Mouse (Mus musculus) small intestine, adult 2 months (tissue): ENCODE results near the gene Vmn1r7. TPM values are rescaled to one million over a fixed set of nuclear protein-coding genes. Genes with fewer than 3 reads are reported as not detected.
"Not testable (repeated sequence)": the region's sequence is repeated elsewhere in the genome, so short reads cannot be mapped to it uniquely, and the experiment has no call there.

ENCODE experiments used
- H3K27ac ChIP-seq: fragments of 200-500 bp; 2 replicates; pipeline ENCODE4 v1.5.1; 2012; ENCODE audit warnings: low read depth, low read length, control low read depth, inconsistent platforms; ENCODE audit not compliant: insufficient read depth
- H3K27me3 ChIP-seq: fragments of 200-500 bp; 2 replicates; pipeline ENCODE4 v1.6.1; 2012; ENCODE audit warnings: mild to moderate bottlenecking, moderate library complexity, low read length, inconsistent platforms; ENCODE audit not compliant: control insufficient read depth, insufficient read depth
- H3K36me3 ChIP-seq: fragments of 200-500 bp; 2 replicates; pipeline ENCODE4 v1.6.1; 2012; ENCODE audit warnings: mild to moderate bottlenecking, low read length, control low read depth, inconsistent platforms; ENCODE audit not compliant: control insufficient read depth, insufficient read depth
- H3K4me1 ChIP-seq: fragments of 200-500 bp; 2 replicates; pipeline ENCODE4 v1.6.1; 2012; ENCODE audit warnings: low read length, inconsistent platforms, mixed read lengths; ENCODE audit not compliant: control insufficient read depth, insufficient read depth, insufficient read length
- H3K4me3 ChIP-seq: fragments of 200-500 bp; 2 replicates; pipeline ENCODE4 v1.5.1; 2012; ENCODE audit warnings: low read depth, mild to moderate bottlenecking, control low read depth, inconsistent platforms, low read length, moderate library complexity
- CTCF ChIP-seq: fragments of 200-500 bp; IDR thresholded peaks from 2 replicates; pipeline ENCODE4 v1.5.1; 2012; ENCODE audit warnings: low read depth, mild to moderate bottlenecking, control low read depth, inconsistent platforms, low read length, moderate library complexity, mixed read lengths; ENCODE audit not compliant: insufficient replicate concordance, insufficient read length; ENCODE audit errors: extremely low read depth
- POLR2A ChIP-seq: fragments of 200-500 bp; IDR thresholded peaks from 2 replicates; pipeline ENCODE4 v1.6.1; 2012; ENCODE audit warnings: low read depth, mild to moderate bottlenecking, control low read depth, inconsistent platforms, low read length, moderate library complexity
- WGBS: fragments of 180-500 bp; shearing (Covaris S2); methylation state at CpG from one replicate; pipeline ENCODE4 v1.1.7; 2018; 5-methylcytosine and 5-hydroxymethylcytosine counted together
- polyA plus RNA-seq: library from polyadenylated mRNA; depleted of rRNA; stranded (reverse); fragments of >200 nt; gene quantifications from 2 replicates; pipeline ENCODE4 v1.2.3, GENCODE M21; 2012; rRNA removed

The Vmn1r7 gene
- polyA plus RNA-seq = not detected in 2 replicates

- not testable (repeated sequence) for H3K27me3 ChIP-seq, H3K4me1 ChIP-seq, H3K27ac ChIP-seq, H3K36me3 ChIP-seq, H3K4me3 ChIP-seq
- 87% methylated on average over 2 of the region's 2 CpGs for WGBS
These were observed at the start of gene Vmn1r7 for GRCm38 (mm10) chr6:57025224-57025623. Gene Vmn1r7 (minus strand): TSS chr6:57025324.

GRCm38 (mm10) chr6:57066487-57066886 lies 41.4 kb upstream of the Vmn1r7 start, which contains the start of gene Vmn1r9:
Gene Vmn1r9 (plus strand): TSS chr6:57066787.
- no peak within 1 kb of the TSS for H3K4me3 ChIP-seq
- 84% methylated on average over 2 of the region's 2 CpGs for WGBS
- no peak for TF ChIP-seq CTCF
- no peak for TF ChIP-seq POLR2A
- H3K27ac ChIP-seq = no peak within 1 kb of the TSS
- H3K27me3 ChIP-seq = no peaks in the 10 kb centered on the region
- H3K36me3 ChIP-seq = no peaks in the 10 kb centered on the region
- H3K4me1 ChIP-seq = no peaks in the 10 kb centered on the region

- Histone ChIP-seq H3K4me1 (no peaks in the 10 kb centered on the region), H3K27me3 (no peaks in the 10 kb centered on the region), H3K36me3 (no peaks in the 10 kb centered on the region), H3K27ac (no peak overlapping the region), H3K4me3 (no peak overlapping the region)
- TF ChIP-seq POLR2A (no peak), CTCF (no peak)
These were observed 38.6 kb upstream of the Vmn1r7 start for GRCm38 (mm10) chr6:57063730-57064129.

- H3K27me3 ChIP-seq = no peaks in the 10 kb centered on the region
- TF ChIP-seq CTCF (no peak), POLR2A (no peak)
- 83% methylated on average over 2 of the region's 2 CpGs for WGBS
- H3K4me3 ChIP-seq = no peak overlapping the region
- no peaks in the 10 kb centered on the region for H3K4me1 ChIP-seq
- H3K27ac ChIP-seq = no peak overlapping the region
- no peaks in the 10 kb centered on the region for H3K36me3 ChIP-seq
These were observed 9.6 kb upstream of the Vmn1r7 start for GRCm38 (mm10) chr6:57034674-57035073.

GRCm38 (mm10) chr6:57031984-57032383 lies 6.9 kb upstream of the Vmn1r7 start, which contains the start of gene Vmn1r8:
Gene Vmn1r8 (plus strand): TSS chr6:57032284.
- no peaks in the 10 kb centered on the region for H3K36me3 ChIP-seq
- no peaks in the 10 kb centered on the region for H3K4me1 ChIP-seq
- H3K27ac ChIP-seq = no peak within 1 kb of the TSS
- H3K27me3 ChIP-seq = no peaks in the 10 kb centered on the region
- H3K4me3 ChIP-seq = no peak within 1 kb of the TSS
- no peak for TF ChIP-seq CTCF
- no peak for TF ChIP-seq POLR2A

- WGBS = 73% methylated on average over 2 of the region's 2 CpGs
- H3K4me3 ChIP-seq = no peak within 1 kb of the TSS
- TF ChIP-seq POLR2A (no peak), CTCF (no peak)
- H3K27me3 ChIP-seq = no peaks in the 10 kb centered on the region
- H3K36me3 ChIP-seq = no peaks in the 10 kb centered on the region
- H3K27ac ChIP-seq = no peak within 1 kb of the TSS
- no peaks in the 10 kb centered on the region for H3K4me1 ChIP-seq
These were observed 28.2 kb downstream of the Vmn1r7 start, which contains the start of gene Vmn1r6 for GRCm38 (mm10) chr6:56996943-56997342. Gene Vmn1r6 (plus strand): TSS chr6:56997243.

Other genes with a start within 250 kb of the Vmn1r7 start
- 2.1 and 3.7 TPM in 2 replicates for gene Kbtbd2, start 227.5 kb downstream of the Vmn1r7 start, polyA plus RNA-seq
- gene Fkbp9, start 193.3 kb downstream of the Vmn1r7 start, polyA plus RNA-seq = 6.2 and 9.4 TPM in 2 replicates
- gene Nt5c3, start 101.4 kb downstream of the Vmn1r7 start, polyA plus RNA-seq = 2.3 and 3.6 TPM in 2 replicates
- gene Vmn1r4, start 101.3 kb downstream of the Vmn1r7 start, polyA plus RNA-seq = not detected in 2 replicates
- not detected in 2 replicates for gene Vmn1r5, start 55.1 kb downstream of the Vmn1r7 start, polyA plus RNA-seq
- gene Vmn1r6, start 28.1 kb downstream of the Vmn1r7 start, polyA plus RNA-seq = not detected in 2 replicates
- not detected in 2 replicates for gene Vmn1r8, start 7.0 kb upstream of the Vmn1r7 start, polyA plus RNA-seq
- not detected in 2 replicates for gene Vmn1r9, start 41.5 kb upstream of the Vmn1r7 start, polyA plus RNA-seq
- not detected in 2 replicates for gene Vmn1r10, start 84.1 kb upstream of the Vmn1r7 start, polyA plus RNA-seq
- not detected in 2 replicates for gene Vmn1r11, start 108.1 kb upstream of the Vmn1r7 start, polyA plus RNA-seq
- gene Vmn1r12, start 131.6 kb upstream of the Vmn1r7 start, polyA plus RNA-seq = not detected in 2 replicates
- not detected in 2 replicates for gene Vmn1r13, start 178.0 kb upstream of the Vmn1r7 start, polyA plus RNA-seq
- not detected in 2 replicates for gene Vmn1r14, start 206.4 kb upstream of the Vmn1r7 start, polyA plus RNA-seq
- not detected in 2 replicates for gene Vmn1r15, start 232.6 kb upstream of the Vmn1r7 start, polyA plus RNA-seq